Mouse (Mus musculus): Measurements from ENCODE around the gene C530008M17Rik.

C530008M17Rik gene

DNA sequence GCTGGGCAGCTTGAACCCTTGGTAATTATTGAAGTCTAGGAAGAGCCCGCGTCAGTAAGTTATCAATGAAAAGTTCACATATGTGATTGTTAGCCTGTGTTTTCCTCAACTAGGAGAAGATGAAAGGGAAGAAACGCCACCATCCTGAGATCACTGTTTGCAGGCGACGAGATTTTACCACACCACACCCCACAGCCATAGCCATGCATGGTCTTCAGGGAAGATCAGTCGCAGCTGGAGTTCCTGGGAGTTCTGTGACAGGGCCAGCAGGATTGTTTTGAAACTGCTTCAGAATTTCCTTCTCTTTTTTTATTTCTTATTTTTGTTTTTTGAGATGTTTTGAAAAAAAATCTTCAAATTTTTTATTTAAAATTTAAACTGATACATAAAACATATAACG is 8.6 kb downstream of the C530008M17Rik start:
- in situ Hi-C loops (cut with MboI; ENCODE audit: low sequenced_read_pairs) = no loop called here

DNA sequence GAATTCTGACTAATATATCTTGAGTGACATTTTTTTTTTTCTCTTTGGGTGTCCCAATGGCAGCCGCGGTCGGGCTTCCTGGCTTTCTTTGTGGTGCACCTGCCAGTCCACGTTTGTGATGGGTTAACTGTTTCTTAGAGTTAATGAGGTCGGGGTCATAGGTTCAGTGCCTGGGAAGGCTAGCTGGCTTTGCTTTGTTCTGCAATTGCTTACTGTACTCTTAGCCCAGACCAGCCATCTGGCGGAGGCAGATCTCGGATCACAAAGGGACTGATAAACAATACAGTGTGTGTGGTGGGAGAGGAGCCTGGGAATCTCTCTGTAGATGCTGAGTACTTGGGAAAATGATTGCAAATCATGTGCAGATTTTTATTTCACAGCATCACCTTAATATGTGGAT is 9.1 kb downstream of the C530008M17Rik start:
- in situ Hi-C loops (cut with MboI; ENCODE audit: low sequenced_read_pairs) = no loop called here

DNA sequence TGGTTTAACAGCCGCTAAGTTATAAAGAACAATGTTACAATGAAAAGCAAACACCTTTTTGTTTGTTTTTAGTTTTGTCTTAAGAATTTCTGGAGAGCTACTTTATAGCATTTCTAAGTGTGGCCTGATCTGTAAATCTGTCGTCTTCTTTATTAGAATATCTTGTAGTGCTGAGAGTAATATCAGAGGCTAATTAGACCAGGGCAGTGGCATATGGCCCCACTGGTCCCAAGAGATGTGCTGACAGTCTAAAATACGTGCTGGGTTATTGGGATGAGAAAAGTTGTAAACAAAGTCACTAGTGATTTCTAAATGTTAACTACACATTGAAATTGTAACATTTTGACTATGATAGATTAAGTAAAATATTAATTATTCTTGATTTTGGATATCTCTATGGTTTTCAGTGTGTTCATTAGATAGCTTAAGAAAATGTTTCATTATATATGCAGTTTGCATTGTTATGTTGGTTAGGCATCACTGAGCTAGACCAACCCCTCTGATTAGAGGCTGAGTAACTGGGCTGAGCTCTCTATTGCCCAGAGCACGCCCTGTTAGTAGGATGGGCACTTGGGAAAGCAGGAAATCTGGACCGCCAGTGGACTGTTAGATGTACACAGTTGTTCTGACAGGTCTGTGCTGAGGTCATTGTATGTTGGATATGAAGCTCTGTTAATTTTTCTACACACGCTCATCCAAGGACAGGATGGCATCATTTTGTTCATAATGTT is 9.9 kb downstream of the C530008M17Rik start:
- in situ Hi-C loops (cut with MboI; ENCODE audit: low sequenced_read_pairs) = no loop called here

DNA sequence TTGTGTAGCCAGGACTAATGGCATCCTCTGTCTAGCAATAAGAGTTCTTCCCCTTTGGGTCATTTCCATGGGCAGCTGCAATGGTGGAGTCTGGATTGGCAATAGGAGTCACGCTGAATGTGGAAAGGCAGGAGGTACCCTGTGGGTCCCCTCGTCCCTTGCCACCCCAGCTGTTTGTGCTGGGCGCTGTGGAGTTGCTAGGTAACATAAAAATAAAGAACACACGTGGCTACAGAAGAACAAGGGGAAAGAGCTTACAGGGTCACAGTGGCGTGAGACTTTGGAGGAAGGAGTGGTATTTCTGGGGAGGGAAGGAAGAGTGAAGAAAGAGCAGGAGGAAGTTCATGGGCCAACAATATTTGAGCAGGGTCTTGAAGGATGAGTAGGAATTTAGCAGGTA is 11.8 kb downstream of the C530008M17Rik start:
- in situ Hi-C loops (cut with MboI; ENCODE audit: low sequenced_read_pairs) = no loop called here

DNA sequence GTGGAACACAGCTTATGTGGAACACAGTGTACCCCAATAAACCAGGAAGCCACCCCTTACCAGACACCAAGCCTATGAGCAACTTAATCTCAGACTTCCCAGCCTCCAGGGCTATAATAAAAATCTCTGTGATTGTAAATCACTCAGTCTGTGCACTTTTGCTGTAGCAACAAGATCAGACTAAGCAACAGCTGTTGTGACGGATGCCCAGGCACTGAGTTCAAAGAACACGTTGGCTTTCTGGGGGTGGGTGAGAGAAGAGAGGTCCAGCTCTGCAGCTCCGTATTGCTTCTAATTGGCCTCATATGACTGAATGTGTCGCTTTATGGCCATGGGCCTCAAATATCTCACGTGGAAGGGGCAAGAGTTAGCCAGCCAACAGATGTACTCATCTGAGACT is 12.2 kb downstream of the C530008M17Rik start:
- in situ Hi-C loops (cut with MboI; ENCODE audit: low sequenced_read_pairs) = no loop called here

DNA sequence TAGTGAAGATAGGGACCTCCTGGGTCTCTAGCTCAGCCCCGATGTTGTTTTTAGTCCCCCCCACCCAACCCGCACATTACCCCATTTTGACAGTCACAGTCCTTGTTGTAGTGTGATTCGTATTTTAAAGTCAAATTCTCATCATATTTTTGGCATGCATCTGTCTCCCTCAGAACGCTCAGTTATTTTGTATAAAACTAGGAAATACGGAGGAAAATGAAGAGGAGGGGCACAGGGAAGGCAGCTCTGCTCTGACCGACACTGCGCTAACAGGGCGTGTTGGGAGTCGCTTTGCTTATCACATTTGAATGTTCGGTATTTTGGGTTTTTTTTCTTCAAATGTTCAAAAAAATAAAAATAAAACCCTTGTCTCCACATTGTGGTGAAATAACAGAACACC is 13.9 kb downstream of the C530008M17Rik start:
- in situ Hi-C loops (cut with MboI; ENCODE audit: low sequenced_read_pairs) = no loop called here

DNA sequence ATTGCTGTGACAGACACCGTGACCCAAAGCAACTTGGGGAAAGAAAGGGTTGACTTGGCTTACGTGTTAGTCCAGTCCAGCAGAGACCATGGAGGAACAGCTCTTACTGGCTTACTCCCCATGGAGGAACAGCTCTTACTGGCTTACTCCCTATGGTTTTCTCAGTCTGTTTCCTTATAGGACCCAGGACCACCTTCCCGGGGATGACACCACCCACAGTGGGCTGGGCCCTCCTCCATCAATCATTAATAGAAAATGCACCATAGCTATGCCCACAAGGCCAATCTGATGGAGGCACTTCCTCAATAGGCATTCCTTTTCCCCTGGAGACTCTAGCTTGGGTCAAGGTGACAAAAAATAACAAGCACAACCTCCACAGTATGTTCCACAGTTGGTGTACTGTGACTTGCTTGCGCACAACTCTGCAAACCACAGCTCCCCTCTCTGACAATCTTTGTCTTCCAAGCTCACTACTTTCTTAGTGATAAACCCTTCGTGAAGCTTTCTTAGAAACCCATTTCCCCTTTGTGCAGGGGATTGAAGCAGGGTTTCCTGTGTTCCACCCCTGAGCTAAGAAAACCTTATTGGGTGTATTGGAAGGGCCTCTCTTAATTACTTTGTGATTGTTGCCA is 17.8 kb downstream of the C530008M17Rik start:
- in situ Hi-C loops (cut with MboI; ENCODE audit: low sequenced_read_pairs) = no loop called here

DNA sequence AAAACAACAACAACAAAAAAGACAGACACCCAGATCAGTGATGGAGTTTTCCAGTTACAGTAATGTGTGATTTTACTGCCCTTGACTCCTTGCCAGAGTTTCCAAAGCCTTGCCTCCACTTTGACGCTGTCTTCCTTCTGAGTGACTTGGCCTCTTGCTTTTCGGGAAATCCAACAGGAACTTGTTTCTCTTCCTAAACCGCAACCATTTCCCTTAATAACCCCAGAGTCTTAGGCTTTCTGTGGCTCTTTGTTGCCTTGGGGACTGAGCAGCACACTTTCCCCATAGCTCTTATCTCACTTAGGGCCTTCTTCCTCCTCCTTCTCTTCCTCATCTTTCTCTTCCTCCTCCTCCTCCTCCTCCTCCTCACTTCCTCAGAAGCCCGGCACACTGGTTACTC is 19.1 kb downstream of the C530008M17Rik start:
- in situ Hi-C loops (cut with MboI; ENCODE audit: low sequenced_read_pairs) = no loop called here

DNA sequence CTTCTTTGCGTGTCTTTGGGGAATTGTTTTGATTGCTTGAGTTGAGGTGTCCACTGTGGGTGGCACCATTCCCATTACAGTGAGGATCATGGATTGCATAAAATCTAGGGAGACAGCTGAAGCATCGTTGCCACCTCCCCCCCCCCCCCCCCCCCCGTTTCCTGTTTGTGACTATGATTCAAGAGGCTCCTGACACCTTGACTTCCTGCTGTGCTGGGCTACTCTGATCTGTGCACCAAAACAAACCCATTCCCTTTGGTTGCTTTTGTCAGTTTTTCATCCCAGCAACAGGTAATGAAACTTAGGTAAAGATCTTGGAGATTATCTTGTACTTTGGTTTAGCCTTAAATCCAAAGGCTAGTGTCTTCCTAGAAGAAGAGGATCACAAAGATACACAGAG is 24.6 kb downstream of the C530008M17Rik start:
- in situ Hi-C loops (cut with MboI; ENCODE audit: low sequenced_read_pairs) = no loop called here

DNA sequence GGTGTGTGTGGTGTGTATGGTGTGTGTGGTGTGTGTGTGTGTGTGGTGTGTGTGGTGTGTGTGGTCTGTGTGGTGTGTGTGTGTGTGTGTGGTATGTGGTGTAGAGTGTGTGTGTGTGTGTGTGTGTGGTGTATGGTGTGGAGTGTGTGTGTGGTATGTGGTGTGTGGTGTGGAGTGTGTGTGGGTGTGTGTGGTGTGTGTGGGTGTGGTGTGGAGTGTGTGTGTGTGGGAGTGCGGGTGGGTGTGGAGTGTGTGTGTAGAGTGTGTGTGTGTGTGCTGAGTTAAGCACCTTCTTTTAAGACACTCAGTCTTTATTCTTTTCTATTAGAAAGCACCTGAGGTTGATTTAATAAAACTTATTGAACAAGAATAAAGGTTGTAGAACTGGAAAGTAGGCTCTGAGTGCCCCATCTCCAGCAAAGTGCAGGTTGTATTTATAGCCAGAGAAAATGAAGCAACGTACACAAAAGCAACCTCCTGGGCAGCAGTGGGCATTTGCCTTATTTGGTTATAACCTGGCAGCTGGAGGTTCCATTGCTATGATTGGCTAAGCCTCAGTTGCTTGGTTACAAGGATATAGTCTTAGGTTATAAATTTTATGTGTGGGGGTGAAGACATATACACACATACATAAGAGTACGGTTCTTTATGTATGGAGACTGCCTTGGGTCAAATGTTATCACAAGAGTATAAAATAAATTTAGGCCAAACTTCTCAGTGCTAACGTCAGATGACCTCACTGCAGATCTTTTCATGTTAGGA is 25.8 kb downstream of the C530008M17Rik start:
- in situ Hi-C loops (cut with MboI; ENCODE audit: low sequenced_read_pairs) = no loop called here

DNA sequence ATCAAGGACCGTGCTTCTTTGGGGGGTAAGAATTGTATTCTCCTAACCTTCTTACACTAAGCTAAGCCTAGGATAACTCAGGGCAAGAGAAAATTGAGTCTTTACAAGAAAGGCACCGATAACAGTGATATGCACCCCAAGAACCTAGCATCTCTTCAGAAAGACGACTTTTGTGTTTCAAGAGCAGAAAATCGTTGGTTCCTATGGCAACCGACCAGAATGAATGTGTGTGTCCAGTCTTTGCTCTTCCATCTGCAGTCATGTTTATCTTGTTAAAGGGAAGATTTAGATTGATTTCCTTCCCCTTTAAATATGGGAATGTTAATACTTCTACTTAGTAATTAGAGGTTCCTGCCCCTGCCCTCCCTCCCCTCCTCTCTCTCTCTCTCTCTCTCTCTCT is 27.1 kb downstream of the C530008M17Rik start:
- in situ Hi-C loops (cut with MboI; ENCODE audit: low sequenced_read_pairs) = no loop called here

DNA sequence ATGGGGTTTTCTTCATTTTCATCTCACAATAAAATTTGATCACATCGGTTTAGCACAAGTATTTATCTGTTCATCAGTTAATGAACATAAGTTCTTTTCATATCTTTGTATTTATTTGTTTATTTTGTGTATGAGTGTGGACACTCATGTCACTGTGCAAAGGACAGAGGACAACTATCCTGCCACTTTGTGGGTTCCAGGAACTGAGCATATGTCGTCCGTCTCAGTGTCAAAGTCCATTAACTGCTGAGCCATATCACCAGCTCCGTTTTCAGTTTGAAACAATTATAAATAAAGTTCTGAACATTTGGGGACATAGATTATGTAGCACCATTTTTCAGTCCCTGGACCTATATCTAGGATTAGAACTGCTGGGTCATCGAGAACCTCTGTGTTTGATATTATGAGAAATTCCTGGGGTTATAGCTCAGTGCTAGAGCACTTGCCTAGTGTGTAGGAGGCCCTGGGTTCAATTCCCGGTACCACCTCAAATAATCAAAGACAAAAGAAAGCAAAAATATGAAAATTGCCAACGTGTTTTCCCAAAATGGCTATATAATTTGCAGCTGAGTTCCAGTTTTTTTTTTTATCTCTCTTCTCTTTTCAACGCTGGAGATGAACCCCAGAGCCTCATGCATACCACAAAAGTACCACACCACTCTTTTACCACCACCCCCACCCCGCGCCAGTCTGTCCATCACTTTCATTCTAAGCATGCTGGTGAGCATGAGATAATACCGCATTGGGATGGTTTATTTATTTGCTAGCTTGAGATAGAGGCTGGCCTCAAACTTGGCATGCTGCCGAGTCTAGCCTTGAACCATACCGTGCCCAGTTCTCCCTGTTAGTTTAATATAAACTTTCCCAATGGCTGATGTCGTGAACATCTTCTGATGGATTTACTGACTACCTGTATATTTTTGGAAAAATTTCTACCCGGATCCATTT is 28.6 kb downstream of the C530008M17Rik start:
- in situ Hi-C loops (cut with MboI; ENCODE audit: low sequenced_read_pairs) = no loop called here

DNA sequence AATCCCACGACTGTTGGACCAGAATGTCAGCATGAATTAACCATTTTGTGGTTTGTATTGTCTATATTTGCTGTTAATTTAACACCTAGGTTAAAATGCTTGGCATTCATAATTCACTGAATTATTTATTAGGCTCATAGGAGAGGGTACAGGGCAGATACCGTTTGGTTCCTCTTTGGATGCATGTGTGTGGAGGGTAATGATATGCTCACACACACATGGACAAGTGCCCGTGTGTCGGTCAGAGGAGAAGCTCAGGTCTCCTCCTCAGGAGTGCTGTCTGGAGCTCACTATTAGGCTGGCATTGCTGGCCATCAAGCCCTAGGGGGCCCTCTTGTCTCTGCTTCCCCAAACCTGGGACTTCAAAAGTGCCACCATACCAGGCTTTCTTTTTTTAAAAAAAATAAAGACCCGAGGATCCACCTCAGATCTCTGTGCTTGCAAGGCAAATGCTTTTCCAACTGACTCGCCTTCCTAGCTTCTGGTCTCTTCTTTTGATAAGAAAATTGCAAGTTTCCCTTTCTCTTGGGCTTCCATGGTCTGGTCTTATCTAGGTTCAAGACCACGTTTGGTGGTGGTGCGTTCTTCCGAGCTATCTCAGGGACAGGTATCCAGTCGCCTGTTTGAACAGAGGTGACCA is 31.8 kb downstream of the C530008M17Rik start:
- in situ Hi-C loops (cut with MboI; ENCODE audit: low sequenced_read_pairs) = no loop called here

DNA sequence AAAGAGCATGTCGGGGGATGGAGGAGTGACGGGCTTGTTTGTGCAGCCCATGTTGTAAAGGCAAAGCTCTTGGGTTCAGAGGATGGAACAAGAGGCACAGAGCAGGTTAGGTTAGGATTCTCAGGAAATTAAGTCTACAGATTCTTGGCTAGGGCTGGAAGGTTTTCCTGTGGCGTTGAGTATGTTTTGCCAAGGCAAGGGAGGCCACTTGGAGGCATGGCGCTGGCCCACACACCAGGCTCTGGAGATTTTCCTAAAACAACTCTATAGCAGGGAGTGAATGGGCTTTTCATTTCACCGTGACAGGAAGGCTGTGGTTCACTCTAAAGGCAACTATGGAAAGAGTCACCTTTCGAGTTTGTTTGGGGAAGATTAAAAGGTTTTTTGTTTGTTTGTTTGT is 32.3 kb downstream of the C530008M17Rik start:
- in situ Hi-C loops (cut with MboI; ENCODE audit: low sequenced_read_pairs) = no loop called here

DNA sequence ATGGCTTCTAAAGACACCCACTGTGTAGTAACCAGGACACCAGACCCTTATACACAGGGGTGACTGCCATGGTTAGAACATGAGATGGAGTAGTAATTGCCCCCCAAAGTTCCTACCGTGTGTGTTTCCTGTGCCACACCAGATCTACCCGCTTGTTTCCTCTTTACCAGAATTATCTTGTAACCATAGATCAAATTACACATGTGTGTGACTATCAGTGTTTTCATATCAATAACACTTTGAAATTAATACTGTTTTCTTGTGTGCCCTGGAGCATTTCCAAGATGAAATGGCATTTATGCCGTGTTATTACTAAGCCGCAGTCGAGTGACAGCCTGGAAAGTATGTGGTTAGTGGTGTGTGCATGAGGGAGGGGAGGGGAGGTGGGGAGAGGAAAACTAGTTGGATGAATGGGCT is 33.9 kb downstream of the C530008M17Rik start:
- in situ Hi-C loops (cut with MboI; ENCODE audit: low sequenced_read_pairs) = no loop called here

DNA sequence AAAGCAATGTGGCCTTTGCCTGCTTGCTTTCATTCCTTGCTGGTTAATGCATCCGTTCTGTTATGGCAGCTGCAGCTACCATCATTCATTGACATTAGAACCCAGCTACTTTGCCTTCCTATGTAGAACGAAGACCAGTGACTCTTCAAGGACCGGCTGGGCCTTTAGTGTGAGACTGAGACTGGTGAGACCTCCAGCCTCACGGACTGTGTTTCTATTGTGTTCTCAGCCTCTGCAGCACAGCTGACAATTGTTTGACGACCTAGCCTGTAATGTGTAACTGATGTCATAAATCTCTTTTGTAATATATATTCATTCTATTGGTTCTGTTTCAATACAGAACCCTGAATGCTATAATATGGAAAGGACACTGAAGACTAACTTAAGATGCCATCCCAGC is 34.9 kb downstream of the C530008M17Rik start:
- in situ Hi-C loops (cut with MboI; ENCODE audit: low sequenced_read_pairs) = no loop called here

DNA sequence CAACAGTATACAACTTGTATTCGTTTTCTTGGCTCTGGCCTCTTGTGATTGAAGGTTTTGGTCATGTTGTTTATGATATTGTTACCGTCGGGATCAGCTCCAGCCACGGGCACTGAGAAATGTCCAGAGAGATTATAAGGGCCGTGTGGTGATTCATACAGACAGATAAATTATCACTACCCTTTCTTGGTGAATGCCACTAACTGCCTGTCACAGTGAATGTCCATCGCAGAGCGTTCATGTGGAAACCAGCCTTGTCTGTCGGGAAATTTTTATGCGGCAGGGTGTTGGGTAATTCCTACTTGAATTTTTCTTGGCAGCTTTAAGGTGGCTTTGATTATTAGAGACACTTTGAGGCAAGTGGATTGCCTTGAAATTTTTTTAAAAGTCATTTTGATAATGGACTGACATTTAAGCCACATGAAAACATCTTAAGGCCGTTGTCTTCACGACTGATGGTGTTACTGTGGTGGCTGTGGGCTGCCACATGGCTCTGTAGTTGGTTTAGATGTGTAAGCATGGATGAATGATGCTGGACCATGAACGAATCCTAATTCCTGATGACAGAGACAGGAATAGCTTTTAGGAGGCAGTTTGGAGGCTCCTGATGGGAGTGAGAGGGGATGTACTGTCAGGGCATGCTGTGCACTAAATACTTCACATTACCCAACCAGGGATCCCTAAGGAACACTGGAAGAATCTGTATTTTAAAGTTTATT is 35.6 kb downstream of the C530008M17Rik start:
- in situ Hi-C loops (cut with MboI; ENCODE audit: low sequenced_read_pairs) = no loop called here

DNA sequence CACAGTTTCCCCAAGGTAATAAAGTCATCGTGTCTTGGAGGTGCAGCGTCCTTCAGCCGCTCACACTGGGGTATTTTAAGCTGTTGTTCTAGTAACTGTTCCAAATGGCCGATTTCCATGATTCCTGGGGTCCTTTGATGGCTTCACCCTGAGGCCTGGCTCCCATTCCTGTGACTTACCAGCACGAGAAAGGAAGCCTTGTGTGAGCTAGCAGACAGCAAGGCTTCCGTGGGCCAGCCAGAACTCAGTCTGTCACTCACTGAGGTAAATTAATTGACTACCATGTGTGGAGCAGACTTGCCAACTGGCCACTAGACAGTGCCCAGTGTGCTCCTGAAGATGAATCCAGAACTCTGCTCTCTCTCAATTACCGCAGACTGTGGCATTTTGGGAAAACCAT is 41.2 kb downstream of the C530008M17Rik start:
- in situ Hi-C loops (cut with MboI; ENCODE audit: low sequenced_read_pairs) = no loop called here

DNA sequence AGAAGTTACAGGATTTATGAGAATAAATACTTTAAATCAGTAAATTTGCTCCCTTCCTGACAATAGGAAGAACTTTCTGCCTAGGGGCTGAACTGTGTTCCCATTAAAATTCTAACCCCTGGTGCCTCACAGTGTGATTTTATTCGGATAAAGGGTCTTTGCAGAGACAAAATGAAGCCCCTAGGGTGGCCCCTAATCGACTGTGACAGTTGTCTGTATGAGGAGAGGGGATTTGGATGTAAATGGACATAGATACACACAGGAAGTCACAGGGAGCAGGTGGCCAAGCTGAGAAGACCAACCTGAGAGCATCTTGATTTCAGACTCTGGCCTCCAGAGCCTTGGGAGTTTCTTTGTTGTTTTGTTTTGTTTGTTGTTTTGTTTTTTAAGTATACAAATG is 41.9 kb downstream of the C530008M17Rik start:
- in situ Hi-C loops (cut with MboI; ENCODE audit: low sequenced_read_pairs) = no loop called here

Measured in CH12F3 (cell line).